Mouse (Mus musculus) bone marrow macrophage, adult 2 months (primary cell): ENCODE data around the gene Rnf41.

Experiments
- CTCF ChIP-seq: IDR thresholded peaks from 2 replicates; pipeline ENCODE4 v1.5.1; 2012; ENCODE audit warnings: low read depth, mild to moderate bottlenecking, low read length, moderate library complexity
- POLR2A ChIP-seq: IDR thresholded peaks from 2 replicates; pipeline ENCODE4 v1.6.1; 2012; ENCODE audit warnings: mild to moderate bottlenecking, low read depth, low read length, borderline replicate concordance

DNA sequence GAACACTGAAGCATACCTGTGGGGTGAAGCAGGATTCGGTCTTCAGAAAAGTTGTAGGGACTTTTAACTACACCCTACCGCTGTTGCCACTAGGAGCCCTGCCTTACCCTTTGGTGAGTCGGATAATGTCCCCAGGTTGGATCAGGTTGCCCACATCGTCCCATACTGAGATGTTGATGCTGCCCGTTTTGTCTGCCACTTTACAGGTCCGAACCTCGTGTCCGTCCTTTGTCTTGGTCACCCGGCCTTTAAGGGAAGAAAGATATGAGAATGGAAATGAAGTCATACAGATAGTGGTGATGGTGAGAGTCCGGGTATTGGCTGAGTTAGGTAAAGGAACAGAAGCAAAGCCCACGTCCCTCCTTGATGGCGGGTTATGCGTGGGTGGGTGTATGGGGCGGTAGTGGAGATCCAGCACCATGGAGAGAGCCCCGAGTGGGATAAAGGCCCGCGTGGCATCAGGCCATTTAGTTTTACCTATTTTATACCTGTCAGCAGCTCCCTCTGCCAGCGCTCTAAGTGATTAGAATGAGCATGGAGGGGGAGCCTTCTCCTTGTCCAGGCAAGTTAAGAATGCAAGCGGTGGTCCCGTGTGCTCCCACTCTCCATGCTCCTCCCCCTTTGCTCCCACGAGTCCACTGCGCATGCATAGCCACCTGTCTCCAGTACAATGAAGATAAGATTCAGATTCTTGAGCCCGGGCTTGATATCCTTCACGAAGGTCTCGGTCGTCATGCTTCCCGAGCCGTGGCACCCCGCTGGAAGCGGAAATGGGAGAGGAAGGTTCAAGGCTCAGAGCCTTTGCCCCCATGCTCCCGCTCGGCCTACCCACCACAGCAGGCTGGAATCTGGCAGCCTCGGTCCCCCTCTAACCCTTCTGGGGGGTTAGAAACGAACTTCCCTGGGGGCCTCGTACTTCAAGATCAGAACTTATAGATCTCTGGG is 2.6 kb upstream of the Rnf41 start:
- TF ChIP-seq CTCF (no peak), POLR2A (no peak)
